Mouse (Mus musculus): ENCODE measurements around the gene Faap100. TPM values are rescaled to one million over a fixed set of nuclear protein-coding genes. Genes with fewer than 3 reads are reported as not detected.
"Not testable (repeated sequence)": the region's sequence is repeated elsewhere in the genome, so short reads cannot be mapped to it uniquely, and the experiment has no call there.

Gene Faap100
- 30.3 and 45.1 TPM in 2 replicates for polyA plus RNA-seq (2012; rRNA removed)

GRCm38 (mm10) chr11:120378611-120379540 lies at the start of gene Faap100:
Gene Faap100 (minus strand): TSS chr11:120378764.
- Histone ChIP-seq H3K4me1 (ENCODE audit: control insufficient read depth, insufficient read depth, low read length) (peaks cover 6% of the 10 kb centered on the region; the same call in 1 of the 2 replicates), H3K27me3 (replicated peaks; ENCODE audit: control insufficient read depth, insufficient read depth, low read length) (no peaks in the 10 kb centered on the region), H3K36me3 (ENCODE audit: control insufficient read depth, insufficient read depth, low read length) (no peaks in the 10 kb centered on the region), H3K27ac (ENCODE audit: insufficient read depth, low read depth, low read length) (peak within 1 kb of the TSS; percentile 33; the same call in 1 of the 2 replicates), H3K4me3 (ENCODE audit: insufficient read depth, low read depth, low read length) (peak within 1 kb of the TSS; percentile 74)
- peak; percentile 95 for DNase-seq
- 5% methylated on average over 54 of the region's 54 CpGs for WGBS
- TF ChIP-seq CTCF (conservative IDR thresholded peaks at IDR 0.05; ENCODE audit: insufficient read depth, insufficient read length, low read depth, low read length) (peak; percentile 64), POLR2A (IDR thresholded peaks at IDR 0.05; ENCODE audit: low read depth, low read length) (no peak)

DNA sequence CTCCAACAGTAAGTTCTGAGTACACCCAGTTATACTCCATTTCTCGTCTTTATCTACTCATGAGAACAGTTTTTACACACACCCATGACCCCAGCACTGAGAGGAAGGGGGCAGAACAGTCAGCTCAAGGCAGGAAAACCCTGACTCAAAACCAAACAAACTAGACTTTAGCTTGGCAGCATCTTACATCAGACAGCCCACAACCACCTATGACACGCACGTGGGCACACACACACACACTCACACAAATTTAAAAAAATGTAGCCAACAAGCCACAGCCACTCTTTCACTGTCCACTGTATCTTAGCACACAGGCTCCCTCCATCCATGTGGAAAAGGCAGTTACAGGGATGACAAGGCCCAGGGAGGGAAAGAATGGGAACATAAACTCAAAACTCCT lies 48.2 kb upstream of the Faap100 start:
- WGBS, result 82% methylated on average over 3 of the region's 3 CpGs
- Histone ChIP-seq H3K27ac (ENCODE audit: insufficient read depth, low read depth, low read length) (no peak overlapping the region), H3K27me3 (replicated peaks; ENCODE audit: control insufficient read depth, insufficient read depth, low read length) (no peaks in the 10 kb centered on the region), H3K36me3 (ENCODE audit: control insufficient read depth, insufficient read depth, low read length) (peaks cover 11% of the 10 kb centered on the region), H3K4me3 (ENCODE audit: insufficient read depth, low read depth, low read length) (no peak overlapping the region), H3K4me1 (ENCODE audit: control insufficient read depth, insufficient read depth, low read length) (no peaks in the 10 kb centered on the region; the same call in 1 of the 2 replicates)
- TF ChIP-seq CTCF (conservative IDR thresholded peaks at IDR 0.05; ENCODE audit: insufficient read depth, insufficient read length, low read depth, low read length), result no peak
- no peak for TF ChIP-seq POLR2A (IDR thresholded peaks at IDR 0.05; ENCODE audit: low read depth, low read length)
- no peak for DNase-seq

- Histone ChIP-seq H3K4me3 (ENCODE audit: insufficient read depth, low read depth, low read length) (no peak overlapping the region), H3K36me3 (ENCODE audit: control insufficient read depth, insufficient read depth, low read length) (peaks cover 12% of the 10 kb centered on the region), H3K27me3 (replicated peaks; ENCODE audit: control insufficient read depth, insufficient read depth, low read length) (no peaks in the 10 kb centered on the region), H3K27ac (ENCODE audit: insufficient read depth, low read depth, low read length) (no peak overlapping the region), H3K4me1 (ENCODE audit: control insufficient read depth, insufficient read depth, low read length) (no peaks in the 10 kb centered on the region; the same call in 1 of the 2 replicates)
- 51% methylated on average over 9 of the region's 9 CpGs for WGBS
- peak; percentile 73 for TF ChIP-seq CTCF (conservative IDR thresholded peaks at IDR 0.05; ENCODE audit: insufficient read depth, insufficient read length, low read depth, low read length)
- TF ChIP-seq POLR2A (IDR thresholded peaks at IDR 0.05; ENCODE audit: low read depth, low read length), result no peak
- peak; percentile 68 for DNase-seq
These were observed 45.2 kb upstream of the Faap100 start for GRCm38 (mm10) chr11:120423569-120424295.

DNA sequence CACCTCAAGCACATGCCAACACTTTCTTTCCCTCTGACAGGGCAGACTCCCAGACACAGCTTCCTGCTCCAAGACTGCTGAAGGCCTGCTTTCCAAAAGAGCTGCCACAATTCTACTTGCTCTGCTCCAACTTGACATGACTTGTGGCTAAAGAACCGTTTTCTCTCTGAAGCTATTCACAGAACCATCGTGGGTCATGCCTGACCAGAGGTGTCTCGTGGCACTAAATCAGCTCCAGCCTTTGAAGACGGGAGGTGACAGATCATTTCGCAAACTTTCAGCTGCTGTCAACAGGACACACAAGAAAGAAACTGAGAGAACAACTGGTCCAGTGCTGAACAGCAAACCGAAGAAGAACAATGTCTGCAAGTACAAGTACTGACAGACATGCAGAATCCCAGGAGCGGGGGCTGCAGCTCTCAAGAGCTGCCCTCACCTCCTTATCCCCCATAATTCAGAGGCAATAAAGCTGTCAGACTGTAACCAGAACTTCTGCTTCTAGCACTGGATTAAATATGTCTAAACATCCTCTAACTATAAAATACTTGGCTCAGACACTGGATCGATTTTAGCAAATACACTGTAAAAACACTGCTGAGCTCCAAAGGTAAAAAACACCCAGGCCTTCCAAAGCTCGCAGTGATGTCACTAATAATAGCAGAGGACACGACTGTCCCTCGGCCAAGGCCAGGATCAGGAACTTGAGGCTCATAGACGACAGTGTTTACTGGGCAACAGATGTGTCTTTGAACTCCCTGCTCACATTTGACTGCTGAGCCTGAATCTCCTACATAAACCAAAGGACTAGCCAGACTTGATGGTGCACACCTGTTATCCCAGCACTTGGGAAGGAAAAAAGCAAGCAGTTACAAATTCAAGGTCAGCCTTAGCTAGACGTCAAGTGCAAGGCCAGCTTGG lies 44.3 kb upstream of the Faap100 start:
- no peak for DNase-seq

GRCm38 (mm10) chr11:120418592-120418991 lies 40.0 kb upstream of the Faap100 start:
- no peak overlapping the region for H3K27ac ChIP-seq (ENCODE audit: insufficient read depth, low read depth, low read length)
- WGBS, result 92% methylated on average over 1 of the region's 1 CpGs
- H3K4me1 ChIP-seq (ENCODE audit: control insufficient read depth, insufficient read depth, low read length), result no peaks in the 10 kb centered on the region
- H3K4me3 ChIP-seq (ENCODE audit: insufficient read depth, low read depth, low read length), result no peak overlapping the region
- DNase-seq, result no peak
- no peak for TF ChIP-seq POLR2A (IDR thresholded peaks at IDR 0.05; ENCODE audit: low read depth, low read length)
- TF ChIP-seq CTCF (conservative IDR thresholded peaks at IDR 0.05; ENCODE audit: insufficient read depth, insufficient read length, low read depth, low read length), result no peak
- H3K27me3 ChIP-seq (replicated peaks; ENCODE audit: control insufficient read depth, insufficient read depth, low read length), result no peaks in the 10 kb centered on the region
- peaks cover 3% of the 10 kb centered on the region; the same call in 1 of the 2 replicates for H3K36me3 ChIP-seq (ENCODE audit: control insufficient read depth, insufficient read depth, low read length)

More for the DNA sequence above, 44.3 kb upstream of the Faap100 start:
- 0 out of 2 replicates have a peak overlapping the region, but pooled peaks have one; percentile 3 for H3K27ac ChIP-seq (ENCODE audit: insufficient read depth, low read depth, low read length)
- no peaks in the 10 kb centered on the region; the same call in 1 of the 2 replicates for H3K4me1 ChIP-seq (ENCODE audit: control insufficient read depth, insufficient read depth, low read length)
- TF ChIP-seq CTCF (conservative IDR thresholded peaks at IDR 0.05; ENCODE audit: insufficient read depth, insufficient read length, low read depth, low read length) (no peak), POLR2A (IDR thresholded peaks at IDR 0.05; ENCODE audit: low read depth, low read length) (no peak)
- 43% methylated on average over 13 of the region's 13 CpGs for WGBS
- H3K36me3 ChIP-seq (ENCODE audit: control insufficient read depth, insufficient read depth, low read length), result peaks cover 9% of the 10 kb centered on the region
- H3K27me3 ChIP-seq (replicated peaks; ENCODE audit: control insufficient read depth, insufficient read depth, low read length), result no peaks in the 10 kb centered on the region
- H3K4me3 ChIP-seq (ENCODE audit: insufficient read depth, low read depth, low read length), result no peak overlapping the region

DNA sequence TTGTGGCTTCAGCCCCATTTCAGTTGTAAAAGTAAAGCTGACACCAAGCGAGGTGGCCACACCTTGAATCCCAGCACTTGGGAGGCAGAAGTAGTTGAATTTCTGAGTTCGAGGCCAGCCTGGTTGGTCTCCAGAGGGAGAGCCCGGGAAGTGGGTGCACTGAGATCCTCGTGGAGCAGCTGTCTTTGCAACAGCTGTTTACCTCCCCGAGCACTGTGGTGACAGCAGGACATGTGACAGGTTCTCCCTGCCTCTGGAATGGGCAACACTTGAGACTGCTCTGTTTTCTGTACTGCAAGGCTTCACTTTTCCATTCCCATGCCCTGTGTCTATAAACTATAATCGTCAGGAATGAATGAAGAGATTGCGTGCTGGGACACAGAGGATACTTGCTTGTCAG lies 39.3 kb upstream of the Faap100 start:
- Histone ChIP-seq H3K27me3 (replicated peaks; ENCODE audit: control insufficient read depth, insufficient read depth, low read length) (no peaks in the 10 kb centered on the region), H3K27ac (ENCODE audit: insufficient read depth, low read depth, low read length) (no peak overlapping the region), H3K4me3 (ENCODE audit: insufficient read depth, low read depth, low read length) (no peak overlapping the region), H3K4me1 (ENCODE audit: control insufficient read depth, insufficient read depth, low read length) (no peaks in the 10 kb centered on the region), H3K36me3 (ENCODE audit: control insufficient read depth, insufficient read depth, low read length) (peaks cover 3% of the 10 kb centered on the region; the same call in 1 of the 2 replicates)
- no peak for DNase-seq
- no peak for TF ChIP-seq POLR2A (IDR thresholded peaks at IDR 0.05; ENCODE audit: low read depth, low read length)
- no peak for TF ChIP-seq CTCF (conservative IDR thresholded peaks at IDR 0.05; ENCODE audit: insufficient read depth, insufficient read length, low read depth, low read length)
- WGBS, result 89% methylated on average over 7 of the region's 7 CpGs

DNA sequence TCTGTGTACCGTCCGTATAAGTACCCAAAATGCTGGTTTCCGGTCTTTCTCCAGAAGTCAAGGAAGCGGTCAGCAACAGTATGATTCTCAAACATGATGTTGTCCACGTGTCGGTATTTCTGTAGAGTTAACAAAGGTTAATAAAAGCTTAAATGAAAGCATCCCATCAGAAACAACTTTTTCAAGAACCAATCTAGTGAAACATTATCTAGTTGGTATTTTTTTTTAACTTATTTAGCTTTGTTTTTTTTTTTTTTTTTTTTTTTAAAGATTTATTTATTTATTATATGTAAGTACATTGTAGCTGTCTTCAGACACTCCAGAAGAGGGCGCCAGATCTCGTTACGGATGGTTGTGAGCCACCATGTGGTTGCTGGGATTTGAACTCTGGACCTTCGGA lies 35.1 kb upstream of the Faap100 start:
- H3K4me3 ChIP-seq (ENCODE audit: insufficient read depth, low read depth, low read length); H3K27ac ChIP-seq (ENCODE audit: insufficient read depth, low read depth, low read length); DNase-seq; H3K27me3 ChIP-seq (replicated peaks; ENCODE audit: control insufficient read depth, insufficient read depth, low read length); H3K4me1 ChIP-seq (ENCODE audit: control insufficient read depth, insufficient read depth, low read length); H3K36me3 ChIP-seq (ENCODE audit: control insufficient read depth, insufficient read depth, low read length): not testable (repeated sequence)
- WGBS, result 93% methylated on average over 7 of the region's 10 CpGs
